In the genomic region with DNA sequence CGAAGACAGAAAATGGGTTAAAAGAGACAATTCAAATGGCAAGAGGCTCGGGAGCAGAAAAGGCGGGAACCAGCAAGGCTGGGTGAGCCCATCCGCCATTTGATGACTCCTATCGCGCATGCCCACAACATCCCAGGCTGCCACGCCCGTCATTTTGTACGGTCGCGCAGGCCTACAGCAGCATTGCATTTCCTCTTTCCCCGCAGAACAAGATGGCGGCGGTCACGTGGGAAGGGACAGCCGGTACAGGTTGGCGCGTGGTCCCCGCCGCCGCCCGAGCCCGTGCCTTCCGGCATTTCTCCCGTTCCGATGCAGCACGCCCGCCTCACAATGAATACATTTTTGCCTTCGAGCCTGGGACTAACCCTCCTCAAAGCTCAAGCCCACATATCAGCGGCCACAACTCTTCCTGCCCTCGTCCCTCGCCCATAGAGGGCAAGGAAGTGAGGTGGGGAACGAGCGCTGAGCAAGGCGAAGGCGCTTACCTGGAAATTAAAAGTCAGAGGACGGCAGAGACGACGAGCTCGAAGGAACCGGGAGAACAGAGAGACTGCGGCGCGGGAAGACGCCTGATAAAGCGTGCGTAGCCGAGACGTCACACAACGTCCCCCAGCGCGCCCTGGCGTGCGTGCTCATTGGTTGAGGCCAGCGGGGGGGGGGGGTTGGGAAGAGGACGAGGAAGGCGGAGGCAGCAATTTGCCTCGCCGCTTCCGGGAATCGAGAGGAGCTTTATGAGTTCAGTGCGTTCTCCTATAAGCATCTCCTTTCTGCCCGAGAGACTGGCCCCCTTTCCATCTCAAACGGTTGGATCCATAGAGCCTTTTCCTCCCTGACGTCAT, we compare ENCODE assay signal across 7 mouse cellular contexts. TPM values are rescaled to one million over a fixed set of nuclear protein-coding genes. Genes with fewer than 3 reads are reported as not detected.
DNase-seq lines count a peak whose midpoint lies in the region; ATAC-seq lines count a peak whose summit lies in the region.

A gene (minus strand): TSS at position 728 of the 839 bp plus-strand sequence.

- peak within 1 kb of the TSS; percentile 55 for H3K4me3 ChIP-seq in embryonic facial prominence, embryonic 11.5 days (ENCODE audit: low read depth, low read length)
- H3K4me3 ChIP-seq in limb, embryonic 11.5 days (ENCODE audit: low read depth, low read length) = peak within 1 kb of the TSS; percentile 57
- peak within 1 kb of the TSS; percentile 64 for H3K4me3 ChIP-seq in midbrain, embryonic 14.5 days (replicated peaks; ENCODE audit: low read depth, low read length)

- peak; percentile 91 for ATAC-seq in embryonic facial prominence, embryonic 11.5 days (replicated peaks; ENCODE audit: insufficient number of reproducible peaks, low FRiP score, low TSS enrichment, low read depth)
- ATAC-seq in limb, embryonic 11.5 days (ENCODE audit: insufficient number of reproducible peaks, low FRiP score, low TSS enrichment, low read depth) = peak; percentile 92
- ATAC-seq in midbrain, embryonic 14.5 days (ENCODE audit: low FRiP score, low TSS enrichment) = peak; percentile 96

- DNase-seq in adrenal gland, postnatal 14 days = peak; percentile 92
- DNase-seq in embryonic facial prominence, embryonic 11.5 days (ENCODE audit: low spot score) = peak; percentile 86
- peak; percentile 99 for DNase-seq in heart, adult 11 months
- DNase-seq in kidney, adult 18-20 months = peak; percentile 84
- peak; percentile 83 for DNase-seq in limb, embryonic 11.5 days (ENCODE audit: low spot score)
- peak; percentile 92 for DNase-seq in midbrain, embryonic 14.5 days
- DNase-seq in spleen, adult 18-20 months = peak; percentile 75 to 79

- no peaks in the 10 kb centered on the region for H3K9me3 ChIP-seq in embryonic facial prominence, embryonic 11.5 days (replicated peaks; ENCODE audit: control insufficient read depth, low read length)
- no peaks in the 10 kb centered on the region for H3K9me3 ChIP-seq in limb, embryonic 11.5 days (ENCODE audit: control insufficient read depth, low read length)
- no peaks in the 10 kb centered on the region for H3K9me3 ChIP-seq in midbrain, embryonic 14.5 days (ENCODE audit: control insufficient read depth, low read length)

- H3K27ac ChIP-seq in embryonic facial prominence, embryonic 11.5 days (replicated peaks; ENCODE audit: low read depth, low read length) = peak within 1 kb of the TSS; percentile 95
- peak within 1 kb of the TSS; percentile 94 for H3K27ac ChIP-seq in limb, embryonic 11.5 days (replicated peaks; ENCODE audit: low read depth, low read length)
- peak within 1 kb of the TSS; percentile 96 for H3K27ac ChIP-seq in midbrain, embryonic 14.5 days (replicated peaks; ENCODE audit: low read depth, low read length)

- no peaks in the 10 kb centered on the region for H3K4me1 ChIP-seq in embryonic facial prominence, embryonic 11.5 days (ENCODE audit: control insufficient read depth, insufficient read depth, low read length)
- 0 out of 2 replicates have a peak, but pooled peaks cover 9% of the 10 kb centered on the region for H3K4me1 ChIP-seq in limb, embryonic 11.5 days (ENCODE audit: control insufficient read depth, insufficient read depth, low read length)
- peaks cover 8% of the 10 kb centered on the region; the same call in 1 of the 2 replicates for H3K4me1 ChIP-seq in midbrain, embryonic 14.5 days (ENCODE audit: control insufficient read depth, insufficient read depth, low read length)

- H3K27me3 ChIP-seq in embryonic facial prominence, embryonic 11.5 days (ENCODE audit: control insufficient read depth, insufficient read depth, low read length) = no peaks in the 10 kb centered on the region
- no peaks in the 10 kb centered on the region for H3K27me3 ChIP-seq in limb, embryonic 11.5 days (ENCODE audit: control insufficient read depth, insufficient read depth, low read length)
- no peaks in the 10 kb centered on the region for H3K27me3 ChIP-seq in midbrain, embryonic 14.5 days (ENCODE audit: control insufficient read depth, insufficient read depth, low read length)

- peaks cover 3% of the 10 kb centered on the region; the same call in 1 of the 2 replicates for H3K36me3 ChIP-seq in embryonic facial prominence, embryonic 11.5 days (replicated peaks; ENCODE audit: control insufficient read depth, insufficient read depth, low read depth, low read length)
- H3K36me3 ChIP-seq in limb, embryonic 11.5 days (ENCODE audit: control insufficient read depth, insufficient read depth, low read length) = peaks cover 4% of the 10 kb centered on the region; the same call in 1 of the 2 replicates
- peaks cover 33% of the 10 kb centered on the region for H3K36me3 ChIP-seq in midbrain, embryonic 14.5 days (ENCODE audit: control insufficient read depth, insufficient read depth, low read length)

- H3K4me2 ChIP-seq in embryonic facial prominence, embryonic 11.5 days (ENCODE audit: low read depth, low read length) = peak within 1 kb of the TSS; percentile 76
- peak within 1 kb of the TSS; percentile 87 for H3K4me2 ChIP-seq in limb, embryonic 11.5 days (ENCODE audit: low read depth, severe bottlenecking)
- peak within 1 kb of the TSS; percentile 61 for H3K4me2 ChIP-seq in midbrain, embryonic 14.5 days (ENCODE audit: low read length)

- H3K9ac ChIP-seq in embryonic facial prominence, embryonic 11.5 days (replicated peaks; ENCODE audit: low read length) = peak within 1 kb of the TSS; percentile 85
- peak within 1 kb of the TSS; percentile 87 for H3K9ac ChIP-seq in limb, embryonic 11.5 days (ENCODE audit: low read length)
- peak within 1 kb of the TSS; percentile 85 for H3K9ac ChIP-seq in midbrain, embryonic 14.5 days (replicated peaks; ENCODE audit: low read length)

- 26% methylated on average over 59 of the region's 65 CpGs for WGBS in embryonic facial prominence, embryonic 11.5 days
- WGBS in limb, embryonic 11.5 days = 26% methylated on average over 64 of the region's 65 CpGs
- 24% methylated on average over 62 of the region's 65 CpGs for WGBS in midbrain, embryonic 14.5 days

RNA-seq across cellular contexts. Expression of the gene that starts here (rescaled TPM):
- 192 and 276 TPM in 2 replicates for total RNA-seq in adrenal gland, postnatal 14 days (2021)
- polyA plus RNA-seq in embryonic facial prominence, embryonic 11.5 days (2014; fragmentation: Nextera tagmentation; extraction: Ambion mirVana) = 525 and 566 TPM in 2 replicates
- polyA plus RNA-seq in limb, embryonic 11.5 days (2014; fragmentation: Nextera tagmentation; extraction: Ambion mirVana) = 538 and 539 TPM in 2 replicates
- 386 and 395 TPM in 2 replicates for polyA plus RNA-seq in midbrain, embryonic 14.5 days (2014; fragmentation: Nextera tagmentation; extraction: Ambion mirVana)

Comparison
In these comparisons a context has a peak if more than half of its experiments do, and no peak if none do; other contexts are left out.
1. Peak in every context shown above with its lines: DNase-seq, ATAC-seq, H3K4me3 ChIP-seq and H3K27ac ChIP-seq.